Mouse (Mus musculus): ENCODE measurements around the gene Rapgef6. TPM values are rescaled to one million over a fixed set of nuclear protein-coding genes. Genes with fewer than 3 reads are reported as not detected.

Rapgef6 gene
- polyA plus RNA-seq (2016; fragmentation: Nextera tagmentation; extraction: Ambion mirVana), result 26.3 and 26.6 TPM in 2 replicates

DNA sequence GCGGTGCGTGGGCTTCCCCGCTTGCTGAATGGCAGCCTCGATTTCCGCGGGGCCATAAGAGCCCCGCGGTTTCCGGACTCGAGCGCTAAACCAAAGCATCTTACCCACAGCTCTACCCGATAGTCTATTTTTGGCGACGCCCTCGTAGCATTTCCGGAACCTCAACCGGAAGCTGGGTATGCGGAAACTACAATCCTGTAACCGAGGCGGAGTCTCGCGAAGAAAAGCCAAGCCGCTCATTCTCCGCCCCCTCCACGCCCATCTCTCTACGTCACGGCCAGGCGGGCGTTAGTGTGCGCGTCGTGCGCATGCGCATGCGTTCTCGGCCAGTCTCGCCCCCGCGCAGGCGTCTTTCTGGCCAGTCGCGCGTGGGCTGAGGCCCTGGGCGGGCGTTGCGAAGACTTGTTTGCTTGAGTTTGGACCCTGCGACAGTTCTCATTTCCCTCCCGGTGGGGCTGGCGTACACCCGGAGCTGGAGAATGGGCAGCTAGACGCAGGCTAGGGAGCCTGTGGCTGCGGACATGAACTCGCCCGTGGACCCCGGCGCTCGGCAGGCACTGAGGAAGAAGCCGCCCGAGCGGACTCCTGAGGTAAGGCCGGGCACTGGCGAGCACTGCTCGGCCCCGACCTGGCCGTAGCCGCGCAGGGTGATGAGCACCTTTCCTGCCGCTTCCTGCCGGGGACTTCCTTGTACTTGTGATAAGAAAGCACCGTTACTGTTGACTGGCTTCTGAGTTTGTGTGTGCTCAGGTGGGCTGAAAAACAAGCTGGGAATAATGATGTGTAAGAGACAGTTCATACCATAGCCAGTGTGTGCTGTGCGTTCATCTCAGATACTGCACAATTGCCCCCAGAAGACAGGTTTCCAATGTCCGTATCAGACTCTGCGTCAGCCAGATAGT is at the start of gene Rapgef6:
TSS of gene Rapgef6 (plus strand) at position 319 of the 902 bp plus-strand sequence.
- H3K4me3 ChIP-seq, result peak within 1 kb of the TSS; percentile 81
- DNase-seq (ENCODE audit: low spot score), result peak; percentile 99
- WGBS, result under 1% methylated on average over 73 of the region's 73 CpGs
- H3K27me3 ChIP-seq (ENCODE audit: insufficient read depth, poor library complexity, severe bottlenecking), result no peaks in the 10 kb centered on the region
- H3K27ac ChIP-seq, result peak within 1 kb of the TSS; percentile 96
- H3K9me3 ChIP-seq, result no peaks in the 10 kb centered on the region
- no peaks in the 10 kb centered on the region for H3K36me3 ChIP-seq
- peaks cover 29% of the 10 kb centered on the region for H3K4me1 ChIP-seq

DNA sequence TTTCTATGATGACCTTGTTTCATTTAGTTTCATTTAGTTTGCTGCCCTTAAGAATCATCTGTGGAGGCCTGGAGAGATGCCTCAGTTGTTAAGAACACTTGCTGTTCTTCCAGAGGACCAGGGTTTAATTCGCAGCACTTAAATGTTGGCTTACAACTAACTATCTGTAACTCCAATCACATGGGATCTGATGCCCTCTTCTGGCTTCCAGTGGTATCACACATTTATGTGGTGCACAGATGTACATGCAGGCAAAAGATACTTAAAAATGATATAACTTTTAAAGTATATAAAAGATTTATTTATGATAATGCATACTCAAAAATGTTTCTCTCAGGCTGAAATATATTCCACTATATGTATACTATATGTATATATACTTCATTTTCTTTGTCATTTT is 44.2 kb upstream of the Rapgef6 start:
- DNase-seq (ENCODE audit: low spot score), result no peak
- Histone ChIP-seq H3K27ac (no peak overlapping the region), H3K4me1 (no peaks in the 10 kb centered on the region), H3K27me3 (ENCODE audit: insufficient read depth, poor library complexity, severe bottlenecking) (no peaks in the 10 kb centered on the region), H3K4me3 (no peak overlapping the region), H3K36me3 (peaks cover 25% of the 10 kb centered on the region; the same call in 1 of the 2 replicates), H3K9me3 (no peaks in the 10 kb centered on the region)
- 87% methylated on average over 1 of the region's 1 CpGs for WGBS

DNA sequence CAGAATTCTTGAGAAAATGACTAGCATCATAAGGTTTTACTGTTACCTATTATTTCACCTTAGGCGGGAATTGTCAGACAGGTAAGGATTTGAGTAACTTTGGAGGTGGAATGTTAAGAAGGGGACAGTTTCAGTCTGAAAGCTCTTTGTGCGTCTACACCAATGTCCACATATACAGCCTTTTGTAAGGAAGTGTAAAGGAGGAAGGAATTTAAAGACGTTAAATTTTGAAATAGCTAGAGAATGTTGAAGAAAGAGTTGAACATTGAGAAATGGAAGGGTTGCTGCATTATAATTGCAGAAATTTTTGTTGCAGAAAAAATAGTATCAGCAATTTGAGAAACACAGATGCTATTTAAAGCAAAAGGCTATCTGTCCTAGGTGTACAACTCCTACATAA is 36.6 kb upstream of the Rapgef6 start:
- 91% methylated on average over 3 of the region's 3 CpGs for WGBS
- Histone ChIP-seq H3K27me3 (ENCODE audit: insufficient read depth, poor library complexity, severe bottlenecking) (no peaks in the 10 kb centered on the region), H3K36me3 (peaks cover 7% of the 10 kb centered on the region; the same call in 1 of the 2 replicates), H3K4me1 (no peaks in the 10 kb centered on the region), H3K27ac (no peak overlapping the region), H3K9me3 (no peaks in the 10 kb centered on the region), H3K4me3 (no peak overlapping the region)
- no peak for DNase-seq (ENCODE audit: low spot score)

DNA sequence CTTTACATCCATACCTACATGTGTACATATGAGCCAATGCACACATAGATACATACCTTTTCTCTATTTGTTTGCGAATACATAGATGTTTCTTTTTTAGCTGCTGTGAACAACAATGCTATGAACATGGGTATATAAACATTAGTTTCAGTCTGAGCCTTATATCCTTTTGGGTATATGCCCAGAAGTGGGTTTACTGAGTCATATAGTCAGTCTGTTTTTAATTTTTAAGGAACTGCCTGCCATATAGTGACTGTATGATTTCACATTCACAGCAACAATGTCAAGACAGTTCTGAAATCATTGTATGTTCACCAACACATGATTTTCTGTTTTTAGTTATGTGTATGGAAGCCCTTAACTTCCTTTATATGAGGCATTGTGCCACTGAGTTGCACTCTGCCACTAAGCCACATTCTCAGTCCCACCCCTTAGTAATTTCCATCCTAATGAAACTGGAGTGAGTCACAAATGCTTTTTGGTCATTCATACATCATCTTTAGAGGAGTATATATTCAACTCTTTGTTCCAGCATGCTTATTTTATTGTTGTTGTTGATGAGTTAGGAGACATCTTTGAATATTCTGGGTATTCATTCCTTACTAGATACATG is 30.6 kb upstream of the Rapgef6 start:
- no peaks in the 10 kb centered on the region for H3K27me3 ChIP-seq (ENCODE audit: insufficient read depth, poor library complexity, severe bottlenecking)
- DNase-seq (ENCODE audit: low spot score), result no peak
- WGBS, result 93% methylated on average over 1 of the region's 1 CpGs
- H3K4me3 ChIP-seq, result no peak overlapping the region
- no peak overlapping the region for H3K27ac ChIP-seq
- H3K9me3 ChIP-seq, result no peaks in the 10 kb centered on the region
- no peaks in the 10 kb centered on the region for H3K4me1 ChIP-seq
- H3K36me3 ChIP-seq, result peaks cover 14% of the 10 kb centered on the region; the same call in 1 of the 2 replicates

- H3K4me3 ChIP-seq, result no peak overlapping the region
- no peak for DNase-seq (ENCODE audit: low spot score)
- H3K36me3 ChIP-seq, result peaks cover 15% of the 10 kb centered on the region; the same call in 1 of the 2 replicates
- H3K27ac ChIP-seq, result no peak overlapping the region
- 88% methylated on average over 4 of the region's 4 CpGs for WGBS
- H3K4me1 ChIP-seq, result no peaks in the 10 kb centered on the region
- no peaks in the 10 kb centered on the region for H3K9me3 ChIP-seq
- no peaks in the 10 kb centered on the region for H3K27me3 ChIP-seq (ENCODE audit: insufficient read depth, poor library complexity, severe bottlenecking)
These were observed 30.1 kb upstream of the Rapgef6 start for GRCm38 (mm10) chr11:54492559-54492958.

DNA sequence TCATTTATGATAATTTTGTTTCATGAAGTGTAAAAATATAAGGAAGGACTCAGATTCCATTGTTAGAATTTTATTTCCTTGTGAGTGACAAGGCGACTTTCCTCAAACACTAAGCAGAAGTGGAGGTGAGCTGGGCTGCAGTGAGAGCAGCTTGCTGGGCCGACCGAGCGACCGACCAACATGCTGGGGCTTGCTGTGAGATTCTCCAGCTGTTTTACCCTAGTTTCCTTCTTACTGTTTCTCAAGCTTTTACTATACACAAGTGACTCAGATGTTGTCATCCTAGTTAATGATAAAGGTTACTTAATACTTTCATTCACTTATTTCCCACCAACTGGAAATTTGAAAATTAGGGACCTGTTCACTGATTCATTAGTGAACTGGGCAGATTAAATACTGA is 22.8 kb upstream of the Rapgef6 start:
- WGBS, result 83% methylated on average over 5 of the region's 5 CpGs
- Histone ChIP-seq H3K4me3 (no peak overlapping the region), H3K36me3 (peaks cover 45% of the 10 kb centered on the region), H3K9me3 (no peaks in the 10 kb centered on the region), H3K27me3 (ENCODE audit: insufficient read depth, poor library complexity, severe bottlenecking) (no peaks in the 10 kb centered on the region), H3K27ac (no peak overlapping the region), H3K4me1 (no peaks in the 10 kb centered on the region)
- DNase-seq (ENCODE audit: low spot score), result no peak

DNA sequence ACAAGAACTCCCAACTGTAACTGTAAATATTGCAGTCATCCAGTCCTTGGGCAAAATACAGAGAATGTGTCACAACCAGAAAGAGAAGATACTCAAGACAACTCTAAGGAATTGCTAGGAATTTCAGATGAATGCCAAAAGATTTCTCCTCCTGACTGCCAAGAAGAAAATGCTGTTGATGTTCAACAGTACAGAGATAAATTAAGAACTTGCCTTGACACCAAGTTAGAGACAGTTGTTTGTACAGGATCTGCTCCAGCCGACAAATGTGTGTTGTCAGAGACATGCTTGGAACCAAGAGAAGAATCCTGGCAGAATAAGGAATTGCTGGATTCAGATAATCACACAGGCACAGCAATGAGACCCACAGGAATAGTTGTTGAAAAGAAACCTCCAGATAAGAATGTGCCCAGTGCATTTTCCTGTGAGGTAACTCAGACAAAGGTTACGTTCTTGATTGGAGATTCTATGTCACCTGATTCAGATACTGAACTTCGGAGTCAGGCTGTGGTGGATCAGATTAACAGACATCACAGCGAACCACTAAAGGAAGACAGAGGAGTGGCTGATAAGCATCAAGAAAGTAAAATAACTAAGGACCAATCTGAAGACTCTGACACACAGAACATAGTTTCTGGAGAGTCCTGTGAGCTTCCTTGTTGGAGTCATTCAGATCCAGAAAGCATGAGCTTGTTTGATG is 20.0 kb upstream of the Rapgef6 start:
- no peak for DNase-seq (ENCODE audit: low spot score)
- Histone ChIP-seq H3K4me3 (no peak overlapping the region), H3K27me3 (ENCODE audit: insufficient read depth, poor library complexity, severe bottlenecking) (no peaks in the 10 kb centered on the region), H3K4me1 (no peaks in the 10 kb centered on the region), H3K27ac (no peak overlapping the region), H3K9me3 (no peaks in the 10 kb centered on the region), H3K36me3 (peaks cover 52% of the 10 kb centered on the region)
- 74% methylated on average over 4 of the region's 4 CpGs for WGBS

DNA sequence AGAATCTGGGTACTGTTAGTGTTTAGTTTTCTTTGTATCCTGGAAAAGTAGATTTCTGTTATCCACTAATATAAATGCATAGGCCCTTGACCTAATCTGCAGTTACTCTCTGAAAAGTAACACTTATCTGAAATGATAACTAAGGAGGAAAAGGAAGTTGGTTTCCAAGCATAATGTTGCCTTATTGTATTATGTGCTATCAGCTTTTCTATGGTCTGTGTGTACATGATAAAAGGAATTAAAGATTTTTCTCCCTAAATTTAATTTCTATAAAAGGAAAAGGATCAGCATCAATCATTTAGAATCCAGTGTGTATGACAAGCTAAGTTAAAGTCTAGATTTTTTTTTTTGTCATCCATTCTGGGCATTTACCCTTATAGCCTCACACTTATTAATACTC is 9.1 kb upstream of the Rapgef6 start:
- Histone ChIP-seq H3K9me3 (no peaks in the 10 kb centered on the region), H3K4me3 (no peak overlapping the region), H3K27ac (no peak overlapping the region), H3K4me1 (no peaks in the 10 kb centered on the region), H3K36me3 (peaks cover 11% of the 10 kb centered on the region), H3K27me3 (ENCODE audit: insufficient read depth, poor library complexity, severe bottlenecking) (no peaks in the 10 kb centered on the region)
- DNase-seq (ENCODE audit: low spot score), result no peak

DNA sequence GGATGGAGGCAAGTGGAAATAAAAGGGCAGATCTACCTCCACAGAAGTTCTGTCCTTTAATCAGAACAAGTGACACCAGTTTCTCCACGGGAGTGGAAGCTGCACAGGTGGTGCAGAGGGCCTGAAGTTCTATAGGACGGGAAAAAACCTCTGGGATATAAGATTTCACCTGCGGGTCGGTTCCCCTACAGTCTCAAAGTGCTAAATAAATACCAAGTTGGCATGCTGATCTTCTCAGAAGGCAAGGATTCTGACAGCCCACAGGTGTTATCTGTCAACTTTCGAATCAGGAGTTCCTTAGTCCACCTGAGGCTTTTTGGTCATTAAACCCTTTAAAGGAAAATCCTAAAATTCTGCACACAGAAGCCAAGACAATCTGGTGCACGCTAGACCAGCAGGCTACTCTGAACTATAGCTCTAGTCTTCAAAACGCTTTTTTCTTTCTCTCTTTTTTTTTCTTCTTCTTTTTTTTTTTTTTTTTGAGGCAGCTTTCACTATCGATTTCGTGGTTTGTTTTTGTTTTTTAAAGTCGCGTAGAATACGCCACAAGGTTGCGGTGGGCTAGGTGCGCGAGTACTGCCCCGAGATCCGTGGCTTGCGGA is 619 bp upstream of the Rapgef6 start:
- DNase-seq (ENCODE audit: low spot score), result no peak
- H3K27ac ChIP-seq, result peak overlapping the region; percentile 96

GRCm38 (mm10) chr11:54523431-54524001 is 869 bp downstream of the Rapgef6 start:
- H3K4me3 ChIP-seq, result peak overlapping the region; percentile 81
- no peaks in the 10 kb centered on the region for H3K27me3 ChIP-seq (ENCODE audit: insufficient read depth, poor library complexity, severe bottlenecking)
- no peak for DNase-seq (ENCODE audit: low spot score)
- H3K9me3 ChIP-seq, result no peaks in the 10 kb centered on the region
- H3K27ac ChIP-seq, result peak overlapping the region; percentile 96
- H3K4me1 ChIP-seq, result peaks cover 29% of the 10 kb centered on the region
- 15% methylated on average over 10 of the region's 10 CpGs for WGBS
- H3K36me3 ChIP-seq, result no peaks in the 10 kb centered on the region

More for the DNA sequence above, 619 bp upstream of the Rapgef6 start:
- Histone ChIP-seq H3K27me3 (ENCODE audit: insufficient read depth, poor library complexity, severe bottlenecking) (no peaks in the 10 kb centered on the region), H3K36me3 (no peaks in the 10 kb centered on the region), H3K4me1 (peaks cover 29% of the 10 kb centered on the region), H3K9me3 (no peaks in the 10 kb centered on the region), H3K4me3 (peak overlapping the region; percentile 81)
- WGBS, result 3% methylated on average over 18 of the region's 18 CpGs

DNA sequence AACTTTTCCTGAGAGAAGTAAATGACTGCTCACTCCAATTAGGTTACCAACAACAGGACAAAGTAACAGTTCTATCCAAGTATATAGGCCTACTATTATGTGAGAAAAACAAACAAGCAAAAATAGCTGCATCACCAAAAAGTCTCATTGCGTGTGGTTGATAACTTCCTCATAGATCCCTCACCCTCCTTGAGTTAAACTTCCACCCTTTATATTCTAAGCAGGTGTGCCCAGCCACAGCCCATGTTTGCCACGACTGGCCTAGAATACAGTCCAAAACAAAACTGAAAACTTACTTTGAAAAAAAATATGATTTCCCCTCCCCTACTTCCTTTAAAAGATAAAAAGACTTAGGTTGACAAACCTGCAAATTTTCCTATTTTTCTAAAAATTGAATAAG is 5.4 kb downstream of the Rapgef6 start:
- DNase-seq (ENCODE audit: low spot score), result no peak
- Histone ChIP-seq H3K36me3 (no peaks in the 10 kb centered on the region), H3K9me3 (no peaks in the 10 kb centered on the region), H3K4me1 (peaks cover 31% of the 10 kb centered on the region), H3K27me3 (ENCODE audit: insufficient read depth, poor library complexity, severe bottlenecking) (no peaks in the 10 kb centered on the region), H3K4me3 (no peak overlapping the region), H3K27ac (no peak overlapping the region)
- WGBS, result 88% methylated on average over 2 of the region's 2 CpGs

DNA sequence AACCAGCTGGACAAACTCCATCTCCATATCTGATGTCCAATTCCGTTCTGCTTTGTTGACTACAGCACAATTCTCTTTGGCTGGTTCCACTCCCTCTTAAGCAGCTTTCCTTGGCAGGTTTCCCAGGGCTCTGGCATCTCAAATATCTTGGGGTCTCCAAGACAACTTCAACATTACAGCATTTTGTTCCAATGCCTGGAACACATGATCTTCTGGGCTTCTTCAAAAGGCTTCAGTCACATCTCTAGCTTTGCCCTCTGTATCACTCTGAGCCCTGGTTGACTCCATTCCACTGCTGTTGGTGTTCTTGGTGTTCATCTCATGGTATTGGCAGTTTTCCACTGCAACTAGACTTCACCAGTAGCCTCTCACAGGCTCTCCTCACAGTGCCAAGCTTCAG is 7.7 kb downstream of the Rapgef6 start:
- H3K27ac ChIP-seq, result no peak overlapping the region
- H3K9me3 ChIP-seq, result no peaks in the 10 kb centered on the region
- DNase-seq (ENCODE audit: low spot score), result peak; percentile 71

More for the DNA sequence above, 7.7 kb downstream of the Rapgef6 start:
- no peaks in the 10 kb centered on the region for H3K27me3 ChIP-seq (ENCODE audit: insufficient read depth, poor library complexity, severe bottlenecking)
- no peak overlapping the region for H3K4me3 ChIP-seq
- no peaks in the 10 kb centered on the region for H3K36me3 ChIP-seq
- peaks cover 16% of the 10 kb centered on the region for H3K4me1 ChIP-seq
- 60% methylated on average over 1 of the region's 1 CpGs for WGBS
